Mouse (Mus musculus) kidney, adult 2 months (tissue): ENCODE results near the gene Icmt.

Experiments
- CTCF ChIP-seq: fragments of 200-500 bp; conservative IDR thresholded peaks from 2 replicates; pipeline ENCODE4 v1.5.1; 2011; ENCODE audit warnings: low read depth, mild to moderate bottlenecking, control low read depth, low read length, moderate library complexity, mixed read lengths; ENCODE audit not compliant: insufficient read depth, insufficient read length
- POLR2A ChIP-seq: fragments of 200-500 bp; IDR thresholded peaks from one replicate; pipeline ENCODE4 v1.6.1; 2011; ENCODE audit warnings: low read depth, low read length, control low read depth

DNA sequence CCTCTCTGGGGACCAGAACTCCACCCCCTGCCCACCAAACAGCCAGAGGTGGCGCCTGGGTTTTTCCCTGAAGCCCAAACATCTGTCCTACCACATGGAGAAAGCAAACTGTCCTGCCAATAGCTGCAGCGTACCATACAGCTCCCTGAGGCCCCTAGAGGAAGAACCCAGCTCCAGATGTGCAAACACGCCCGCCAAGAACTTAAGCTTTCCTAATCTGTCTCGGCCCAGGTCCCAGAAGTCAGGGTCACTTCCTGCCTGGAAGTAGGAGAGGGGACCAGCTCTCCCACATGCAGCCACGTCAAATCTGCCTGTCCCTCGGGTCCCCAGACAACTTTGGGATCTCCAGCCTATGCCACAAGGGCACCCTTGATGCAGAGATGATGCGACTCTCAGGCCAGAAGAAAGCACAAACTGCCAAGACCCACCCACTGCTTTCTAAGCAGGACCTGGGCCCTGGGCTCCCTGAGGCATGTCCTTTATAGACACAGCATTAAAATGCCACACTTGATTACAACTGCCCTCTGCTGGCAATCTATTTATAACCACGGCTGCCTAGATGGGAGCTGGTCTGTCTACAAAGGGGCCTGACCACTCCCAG lies 24.5 kb upstream of the Icmt start:
- 0 out of 2 replicates have a peak, but pooled peaks have one; percentile 16 for TF ChIP-seq CTCF
- TF ChIP-seq POLR2A = no peak
